Mouse (Mus musculus): Measurements from ENCODE around the gene AI837181.

Gene AI837181

GRCm38 (mm10) chr19:5472857-5473256 lies 47.9 kb downstream of the AI837181 start:
- no peak for DNase-seq (ENCODE audit: low spot score)

GRCm38 (mm10) chr19:5473720-5474119 lies 48.8 kb downstream of the AI837181 start, which contains the start of gene Efemp2:
Efemp2 (plus strand) TSS chr19:5473954.
- DNase-seq (ENCODE audit: low spot score): peak; percentile 89

GRCm38 (mm10) chr19:5474281-5475068 lies 49.5 kb downstream of the AI837181 start:
- peak; percentile 49 for DNase-seq (ENCODE audit: low spot score)

- no peak for DNase-seq (ENCODE audit: low spot score)
These were observed 50.2 kb downstream of the AI837181 start for GRCm38 (mm10) chr19:5475069-5475714.

Data from urinary bladder, postnatal 14 days (tissue).